Mouse (Mus musculus): Measurements from ENCODE around the gene Spon1. TPM values are rescaled to one million over a fixed set of nuclear protein-coding genes. Genes with fewer than 3 reads are reported as not detected.

The Spon1 gene
- polyA plus RNA-seq, 1 experiment from 2014 or later = 4.7 TPM

DNA sequence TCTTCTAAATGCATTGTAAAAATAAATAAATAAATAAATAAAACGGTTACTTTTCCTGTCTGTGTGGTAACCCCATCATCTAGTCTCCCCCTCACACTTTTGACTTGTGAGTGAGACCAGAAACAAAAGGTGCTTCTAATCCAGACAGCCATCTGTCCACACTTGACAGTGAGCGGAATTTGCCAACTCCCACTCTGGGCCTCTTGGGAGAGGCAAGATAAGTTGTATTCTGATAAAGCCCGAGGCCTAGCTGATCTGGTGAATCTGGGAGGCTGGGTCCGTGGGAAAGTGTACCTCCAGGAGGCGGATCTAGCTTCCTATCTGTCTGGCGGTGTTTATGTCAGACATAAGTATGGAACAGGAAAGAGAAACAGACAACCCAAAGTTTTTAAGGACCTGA is 52.3 kb downstream of the Spon1 start:
- ATAC-seq (ENCODE audit: insufficient number of reproducible peaks, insufficient read depth, low FRiP score, low TSS enrichment, low read depth) = no peak
- no peak overlapping the region for H3K27ac ChIP-seq
- no peaks in the 10 kb centered on the region for H3K9me3 ChIP-seq
- no peak overlapping the region for H3K9ac ChIP-seq (replicated peaks)
- no peaks in the 10 kb centered on the region for H3K4me1 ChIP-seq (replicated peaks)
- H3K4me2 ChIP-seq = no peak overlapping the region
- H3K36me3 ChIP-seq = no peaks in the 10 kb centered on the region
- no peak overlapping the region for H3K4me3 ChIP-seq (replicated peaks)
- 71% methylated on average over 6 of the region's 6 CpGs for WGBS
- no peaks in the 10 kb centered on the region for H3K27me3 ChIP-seq

DNA sequence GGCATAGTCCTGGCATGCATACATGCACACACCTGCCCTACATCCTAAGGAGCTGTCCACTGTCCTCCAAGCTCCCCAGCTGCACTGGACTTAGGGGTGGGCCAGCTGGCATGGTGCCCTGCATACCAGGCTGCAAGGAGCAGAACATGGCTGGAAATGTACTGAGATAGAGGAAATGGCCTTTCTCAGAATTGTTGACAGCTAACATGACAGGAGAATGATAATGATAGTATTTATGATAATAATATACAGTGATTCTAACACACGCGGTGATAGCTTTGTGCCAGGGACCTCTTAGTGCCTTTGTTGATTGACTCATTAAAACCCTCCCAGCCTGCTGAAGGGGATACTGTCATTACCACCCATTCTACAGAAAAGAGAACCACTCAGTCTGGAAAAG is 54.4 kb downstream of the Spon1 start:
- no peak overlapping the region for H3K9ac ChIP-seq (replicated peaks)
- no peaks in the 10 kb centered on the region for H3K27me3 ChIP-seq
- no peak overlapping the region for H3K27ac ChIP-seq
- no peak for ATAC-seq (ENCODE audit: insufficient number of reproducible peaks, insufficient read depth, low FRiP score, low TSS enrichment, low read depth)
- H3K36me3 ChIP-seq = no peaks in the 10 kb centered on the region
- H3K4me3 ChIP-seq (replicated peaks) = no peak overlapping the region
- 84% methylated on average over 2 of the region's 2 CpGs for WGBS
- no peaks in the 10 kb centered on the region for H3K4me1 ChIP-seq (replicated peaks)
- H3K4me2 ChIP-seq = no peak overlapping the region
- H3K9me3 ChIP-seq = no peaks in the 10 kb centered on the region

- ATAC-seq (ENCODE audit: insufficient number of reproducible peaks, insufficient read depth, low FRiP score, low TSS enrichment, low read depth) = no peak
- H3K4me2 ChIP-seq = no peak overlapping the region
- no peak overlapping the region for H3K27ac ChIP-seq
- no peak overlapping the region for H3K4me3 ChIP-seq (replicated peaks)
- H3K36me3 ChIP-seq = no peaks in the 10 kb centered on the region
- no peaks in the 10 kb centered on the region for H3K27me3 ChIP-seq
- H3K9ac ChIP-seq (replicated peaks) = no peak overlapping the region
- H3K9me3 ChIP-seq = no peaks in the 10 kb centered on the region
- 78% methylated on average over 3 of the region's 3 CpGs for WGBS
- H3K4me1 ChIP-seq (replicated peaks) = no peaks in the 10 kb centered on the region
Observed at GRCm38 (mm10) chr7:113823026-113823425, 57.2 kb downstream of the Spon1 start.

DNA sequence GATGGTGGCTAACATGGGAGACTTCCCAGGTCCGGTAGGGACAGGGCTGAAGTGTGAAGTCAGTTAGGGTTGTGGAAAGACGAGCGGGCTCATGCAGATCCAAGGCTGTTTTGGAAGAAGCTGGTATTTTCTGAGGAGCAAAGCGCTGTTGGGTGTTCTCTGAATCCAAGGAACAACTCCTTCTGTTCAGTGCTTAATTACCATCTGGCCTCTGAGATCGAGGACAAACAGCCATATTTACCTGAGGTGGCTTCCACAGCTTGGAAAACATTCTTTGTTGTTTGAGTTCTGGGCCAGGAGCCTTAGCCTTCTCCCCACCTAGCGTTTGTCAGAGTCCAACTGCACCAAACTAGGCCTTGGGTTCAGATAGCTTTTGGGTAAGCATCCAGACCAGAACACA is 58.9 kb downstream of the Spon1 start:
- no peak for ATAC-seq (ENCODE audit: insufficient number of reproducible peaks, insufficient read depth, low FRiP score, low TSS enrichment, low read depth)
- Histone ChIP-seq H3K4me1 (replicated peaks) (no peaks in the 10 kb centered on the region), H3K4me2 (no peak overlapping the region), H3K4me3 (replicated peaks) (no peak overlapping the region), H3K36me3 (no peaks in the 10 kb centered on the region), H3K9ac (replicated peaks) (no peak overlapping the region), H3K27ac (no peak overlapping the region), H3K27me3 (no peaks in the 10 kb centered on the region), H3K9me3 (no peaks in the 10 kb centered on the region)
- 89% methylated on average over 6 of the region's 6 CpGs for WGBS

GRCm38 (mm10) chr7:113825498-113826205 is 59.9 kb downstream of the Spon1 start:
- 72% methylated on average over 5 of the region's 5 CpGs for WGBS
- no peak for ATAC-seq (ENCODE audit: insufficient number of reproducible peaks, insufficient read depth, low FRiP score, low TSS enrichment, low read depth)

DNA sequence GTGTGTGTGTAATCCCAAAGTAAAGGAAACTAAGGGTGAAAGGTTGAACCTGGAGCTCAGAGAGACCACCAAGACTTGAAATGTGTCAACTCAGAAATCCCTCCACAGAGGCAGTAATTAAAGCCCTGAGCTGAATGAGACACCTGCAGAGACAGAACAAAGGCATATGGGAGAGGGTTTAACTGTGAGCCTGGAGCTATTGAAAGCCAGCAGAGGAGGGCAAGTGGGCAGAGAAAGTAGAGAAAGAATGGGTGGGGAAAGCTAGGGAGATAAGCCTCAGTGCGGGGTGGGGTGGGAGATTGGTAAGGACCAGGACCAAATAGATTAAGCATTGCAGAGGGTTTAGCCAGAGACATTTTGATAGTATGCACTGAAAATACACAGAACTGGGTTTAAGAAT is 60.7 kb downstream of the Spon1 start:
- Histone ChIP-seq H3K4me1 (replicated peaks) (no peaks in the 10 kb centered on the region), H3K36me3 (no peaks in the 10 kb centered on the region), H3K4me2 (no peak overlapping the region), H3K27me3 (no peaks in the 10 kb centered on the region), H3K9me3 (no peaks in the 10 kb centered on the region), H3K4me3 (replicated peaks) (no peak overlapping the region), H3K27ac (no peak overlapping the region), H3K9ac (replicated peaks) (no peak overlapping the region)
- WGBS = 61% methylated on average over 1 of the region's 1 CpGs
- ATAC-seq (ENCODE audit: insufficient number of reproducible peaks, insufficient read depth, low FRiP score, low TSS enrichment, low read depth) = no peak

More at GRCm38 (mm10) chr7:113825498-113826205, 59.9 kb downstream of the Spon1 start:
- Histone ChIP-seq H3K9me3 (no peaks in the 10 kb centered on the region), H3K9ac (replicated peaks) (no peak overlapping the region), H3K4me1 (replicated peaks) (no peaks in the 10 kb centered on the region), H3K36me3 (no peaks in the 10 kb centered on the region), H3K27me3 (no peaks in the 10 kb centered on the region), H3K27ac (no peak overlapping the region), H3K4me2 (no peak overlapping the region), H3K4me3 (replicated peaks) (no peak overlapping the region)

GRCm38 (mm10) chr7:113828122-113828571 is 62.3 kb downstream of the Spon1 start:
- H3K4me3 ChIP-seq (replicated peaks) = no peak overlapping the region
- WGBS = 57% methylated on average over 2 of the region's 2 CpGs
- no peaks in the 10 kb centered on the region for H3K4me1 ChIP-seq (replicated peaks)
- no peaks in the 10 kb centered on the region for H3K9me3 ChIP-seq
- H3K9ac ChIP-seq (replicated peaks) = no peak overlapping the region
- H3K4me2 ChIP-seq = no peak overlapping the region
- no peaks in the 10 kb centered on the region for H3K27me3 ChIP-seq
- no peak for ATAC-seq (ENCODE audit: insufficient number of reproducible peaks, insufficient read depth, low FRiP score, low TSS enrichment, low read depth)
- no peak overlapping the region for H3K27ac ChIP-seq
- H3K36me3 ChIP-seq = no peaks in the 10 kb centered on the region

- Histone ChIP-seq H3K9me3 (no peaks in the 10 kb centered on the region), H3K4me2 (no peak overlapping the region), H3K36me3 (no peaks in the 10 kb centered on the region), H3K27me3 (no peaks in the 10 kb centered on the region), H3K4me1 (replicated peaks) (no peaks in the 10 kb centered on the region), H3K27ac (no peak overlapping the region), H3K9ac (replicated peaks) (no peak overlapping the region), H3K4me3 (replicated peaks) (no peak overlapping the region)
- ATAC-seq (ENCODE audit: insufficient number of reproducible peaks, insufficient read depth, low FRiP score, low TSS enrichment, low read depth) = no peak
- WGBS = 67% methylated on average over 2 of the region's 2 CpGs
Observed at GRCm38 (mm10) chr7:113828576-113828975, 62.8 kb downstream of the Spon1 start.

DNA sequence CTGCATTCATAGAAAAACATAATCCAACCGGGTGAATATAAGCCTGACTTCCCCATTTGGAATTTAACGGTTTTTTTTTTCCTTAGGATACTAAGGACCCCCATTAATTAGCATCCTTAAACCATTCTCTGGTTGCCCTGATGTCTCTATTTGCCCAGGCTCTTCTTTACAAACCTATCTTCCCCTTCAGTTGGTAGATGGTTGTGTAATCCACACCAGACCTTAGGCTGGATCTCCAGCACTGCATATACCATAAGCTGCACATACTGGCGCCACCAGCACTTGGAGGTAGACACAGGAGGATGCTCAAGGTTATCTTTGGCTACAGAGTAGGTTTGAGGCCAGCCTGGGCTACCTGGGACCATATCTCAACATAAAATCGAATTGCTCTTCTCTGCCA is 71.4 kb downstream of the Spon1 start:
- no peak overlapping the region for H3K4me2 ChIP-seq
- H3K4me1 ChIP-seq (replicated peaks) = no peaks in the 10 kb centered on the region
- no peak overlapping the region for H3K9ac ChIP-seq (replicated peaks)
- H3K27ac ChIP-seq = no peak overlapping the region
- WGBS = 86% methylated on average over 4 of the region's 4 CpGs
- H3K4me3 ChIP-seq (replicated peaks) = no peak overlapping the region
- ATAC-seq (ENCODE audit: insufficient number of reproducible peaks, insufficient read depth, low FRiP score, low TSS enrichment, low read depth) = no peak
- no peaks in the 10 kb centered on the region for H3K27me3 ChIP-seq
- no peaks in the 10 kb centered on the region for H3K36me3 ChIP-seq
- no peaks in the 10 kb centered on the region for H3K9me3 ChIP-seq

DNA sequence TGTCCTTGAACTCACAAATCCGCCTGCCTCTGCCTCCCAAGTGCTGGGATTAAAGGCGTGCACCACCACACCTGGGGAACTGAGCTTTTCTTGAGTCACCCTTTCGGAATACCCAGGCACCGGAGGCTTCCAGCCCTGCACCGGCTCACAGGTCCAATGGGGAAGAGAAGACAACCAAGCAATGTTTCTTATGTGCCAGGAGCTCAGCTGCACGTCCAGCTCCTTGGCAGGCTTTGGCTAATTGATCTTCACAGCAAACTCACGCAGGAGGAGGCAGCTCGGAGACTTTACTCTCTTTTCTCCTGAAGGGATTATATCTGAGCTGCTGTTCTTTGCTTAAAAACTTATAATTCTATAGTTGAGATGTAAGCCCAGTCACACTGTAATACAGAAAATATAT is 73.6 kb downstream of the Spon1 start:
- no peaks in the 10 kb centered on the region for H3K36me3 ChIP-seq
- 80% methylated on average over 8 of the region's 8 CpGs for WGBS
- no peak overlapping the region for H3K4me2 ChIP-seq
- no peaks in the 10 kb centered on the region for H3K4me1 ChIP-seq (replicated peaks)
- no peaks in the 10 kb centered on the region for H3K9me3 ChIP-seq
- ATAC-seq (ENCODE audit: insufficient number of reproducible peaks, insufficient read depth, low FRiP score, low TSS enrichment, low read depth) = no peak
- H3K9ac ChIP-seq (replicated peaks) = no peak overlapping the region
- H3K4me3 ChIP-seq (replicated peaks) = no peak overlapping the region
- H3K27me3 ChIP-seq = no peaks in the 10 kb centered on the region
- no peak overlapping the region for H3K27ac ChIP-seq

GRCm38 (mm10) chr7:113841521-113841920 is 75.7 kb downstream of the Spon1 start:
- Histone ChIP-seq H3K4me1 (replicated peaks) (peaks cover 3% of the 10 kb centered on the region), H3K4me3 (replicated peaks) (no peak overlapping the region), H3K4me2 (no peak overlapping the region), H3K36me3 (no peaks in the 10 kb centered on the region), H3K27ac (no peak overlapping the region), H3K9ac (replicated peaks) (no peak overlapping the region), H3K27me3 (no peaks in the 10 kb centered on the region), H3K9me3 (no peaks in the 10 kb centered on the region)
- no peak for ATAC-seq (ENCODE audit: insufficient number of reproducible peaks, insufficient read depth, low FRiP score, low TSS enrichment, low read depth)
- 87% methylated on average over 2 of the region's 2 CpGs for WGBS

DNA sequence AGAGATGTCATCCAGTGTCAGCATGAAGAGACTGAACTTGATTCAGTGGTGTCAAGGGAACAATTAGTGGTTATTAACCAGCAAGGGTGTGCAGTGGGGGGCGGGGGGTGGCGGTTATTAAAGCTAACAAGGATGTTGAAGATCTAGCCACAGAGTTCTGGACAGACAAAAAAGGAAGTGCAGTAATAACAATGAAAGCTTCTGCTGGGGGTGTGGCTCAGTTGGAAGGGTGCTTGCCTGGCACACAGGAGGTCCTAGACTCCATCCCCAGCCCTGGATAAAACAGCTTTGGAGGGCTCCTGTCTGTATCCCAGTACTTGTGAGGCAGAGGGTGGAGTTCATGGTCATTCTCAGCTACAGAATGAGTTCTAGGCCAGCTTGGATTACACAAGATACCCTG is 77.4 kb downstream of the Spon1 start:
- Histone ChIP-seq H3K27me3 (no peaks in the 10 kb centered on the region), H3K4me1 (replicated peaks) (peaks cover 15% of the 10 kb centered on the region), H3K4me2 (no peak overlapping the region), H3K9me3 (no peaks in the 10 kb centered on the region), H3K9ac (replicated peaks) (no peak overlapping the region), H3K36me3 (no peaks in the 10 kb centered on the region), H3K27ac (no peak overlapping the region), H3K4me3 (replicated peaks) (no peak overlapping the region)
- ATAC-seq (ENCODE audit: insufficient number of reproducible peaks, insufficient read depth, low FRiP score, low TSS enrichment, low read depth) = no peak
- 74% methylated on average over 2 of the region's 2 CpGs for WGBS

All from limb, embryonic 12.5 days (tissue).